Mouse (Mus musculus): ENCODE results near the gene Slc35b4. TPM values are rescaled to one million over a fixed set of nuclear protein-coding genes. Genes with fewer than 3 reads are reported as not detected.

Gene Slc35b4
- polyA plus RNA-seq, 1 experiment from 2014 or later = 48.3 TPM

- WGBS = 31% methylated on average over 2 of the region's 2 CpGs
- Histone ChIP-seq H3K4me3 (no peak overlapping the region), H3K9ac (no peak overlapping the region), H3K36me3 (no peaks in the 10 kb centered on the region), H3K27me3 (no peaks in the 10 kb centered on the region), H3K27ac (no peak overlapping the region), H3K9me3 (no peaks in the 10 kb centered on the region), H3K4me1 (no peaks in the 10 kb centered on the region), H3K4me2 (replicated peaks) (no peak overlapping the region)
- ATAC-seq (ENCODE audit: insufficient number of reproducible peaks, insufficient read depth, low FRiP score, low TSS enrichment) = no peak
These were observed 10.5 kb upstream of the Slc35b4 start for GRCm38 (mm10) chr6:34187273-34187863.

GRCm38 (mm10) chr6:34183326-34183725 is 6.4 kb upstream of the Slc35b4 start:
- Histone ChIP-seq H3K4me1 (no peaks in the 10 kb centered on the region), H3K27me3 (no peaks in the 10 kb centered on the region), H3K9ac (no peak overlapping the region), H3K27ac (no peak overlapping the region), H3K4me3 (no peak overlapping the region), H3K4me2 (replicated peaks) (no peak overlapping the region), H3K36me3 (no peaks in the 10 kb centered on the region), H3K9me3 (no peaks in the 10 kb centered on the region)
- no peak for ATAC-seq (ENCODE audit: insufficient number of reproducible peaks, insufficient read depth, low FRiP score, low TSS enrichment)
- WGBS = 85% methylated on average over 3 of the region's 3 CpGs

- H3K4me1 ChIP-seq = no peaks in the 10 kb centered on the region
- no peak overlapping the region for H3K4me3 ChIP-seq
- no peak overlapping the region for H3K27ac ChIP-seq
- H3K36me3 ChIP-seq = no peaks in the 10 kb centered on the region
- H3K4me2 ChIP-seq (replicated peaks) = no peak overlapping the region
- no peaks in the 10 kb centered on the region for H3K9me3 ChIP-seq
- ATAC-seq (ENCODE audit: insufficient number of reproducible peaks, insufficient read depth, low FRiP score, low TSS enrichment) = no peak
- H3K9ac ChIP-seq = no peak overlapping the region
- 83% methylated on average over 3 of the region's 3 CpGs for WGBS
- no peaks in the 10 kb centered on the region for H3K27me3 ChIP-seq
These were observed 5.0 kb upstream of the Slc35b4 start for GRCm38 (mm10) chr6:34181961-34182360.

GRCm38 (mm10) chr6:34179911-34180310 is 3.0 kb upstream of the Slc35b4 start:
- no peak for ATAC-seq (ENCODE audit: insufficient number of reproducible peaks, insufficient read depth, low FRiP score, low TSS enrichment)
- Histone ChIP-seq H3K4me2 (replicated peaks) (no peak overlapping the region), H3K27me3 (no peaks in the 10 kb centered on the region), H3K36me3 (no peaks in the 10 kb centered on the region), H3K9ac (no peak overlapping the region), H3K9me3 (no peaks in the 10 kb centered on the region), H3K27ac (no peak overlapping the region), H3K4me3 (no peak overlapping the region), H3K4me1 (peaks cover 9% of the 10 kb centered on the region)
- 81% methylated on average over 4 of the region's 4 CpGs for WGBS

- Histone ChIP-seq H3K4me1 (peaks cover 9% of the 10 kb centered on the region), H3K36me3 (no peaks in the 10 kb centered on the region), H3K27me3 (no peaks in the 10 kb centered on the region), H3K4me3 (no peak overlapping the region), H3K4me2 (replicated peaks) (no peak overlapping the region), H3K27ac (no peak overlapping the region), H3K9me3 (no peaks in the 10 kb centered on the region), H3K9ac (no peak overlapping the region)
- ATAC-seq (ENCODE audit: insufficient number of reproducible peaks, insufficient read depth, low FRiP score, low TSS enrichment) = no peak
- WGBS = 81% methylated on average over 3 of the region's 3 CpGs
These were observed 2.1 kb upstream of the Slc35b4 start for GRCm38 (mm10) chr6:34179007-34179406.

- H3K4me1 ChIP-seq = peaks cover 9% of the 10 kb centered on the region
- peak overlapping the region; percentile 83 for H3K27ac ChIP-seq
- WGBS = 4% methylated on average over 29 of the region's 29 CpGs
- H3K4me3 ChIP-seq = peak overlapping the region; percentile 74
- H3K9me3 ChIP-seq = no peaks in the 10 kb centered on the region
- peak overlapping the region; percentile 78 for H3K9ac ChIP-seq
- H3K27me3 ChIP-seq = no peaks in the 10 kb centered on the region
- H3K4me2 ChIP-seq (replicated peaks) = peak overlapping the region; percentile 72
- peak; percentile 86 for ATAC-seq (ENCODE audit: insufficient number of reproducible peaks, insufficient read depth, low FRiP score, low TSS enrichment)
- no peaks in the 10 kb centered on the region for H3K36me3 ChIP-seq
These were observed 624 bp downstream of the Slc35b4 start for GRCm38 (mm10) chr6:34176111-34176863.

GRCm38 (mm10) chr6:34174715-34175114 is 2.2 kb downstream of the Slc35b4 start:
- Histone ChIP-seq H3K27ac (no peak overlapping the region), H3K9me3 (no peaks in the 10 kb centered on the region), H3K4me2 (replicated peaks) (no peak overlapping the region), H3K27me3 (no peaks in the 10 kb centered on the region), H3K9ac (no peak overlapping the region), H3K4me3 (no peak overlapping the region), H3K4me1 (peaks cover 9% of the 10 kb centered on the region), H3K36me3 (peaks cover 6% of the 10 kb centered on the region; the same call in 1 of the 2 replicates)
- WGBS = 87% methylated on average over 8 of the region's 8 CpGs
- no peak for ATAC-seq (ENCODE audit: insufficient number of reproducible peaks, insufficient read depth, low FRiP score, low TSS enrichment)

GRCm38 (mm10) chr6:34173251-34173650 is 3.7 kb downstream of the Slc35b4 start:
- Histone ChIP-seq H3K27me3 (no peaks in the 10 kb centered on the region), H3K4me3 (no peak overlapping the region), H3K9me3 (no peaks in the 10 kb centered on the region), H3K36me3 (peaks cover 17% of the 10 kb centered on the region; the same call in 1 of the 2 replicates), H3K27ac (no peak overlapping the region; the same call in 1 of the 2 replicates), H3K9ac (no peak overlapping the region), H3K4me1 (peaks cover 9% of the 10 kb centered on the region), H3K4me2 (replicated peaks) (no peak overlapping the region)
- ATAC-seq (ENCODE audit: insufficient number of reproducible peaks, insufficient read depth, low FRiP score, low TSS enrichment) = no peak
- 82% methylated on average over 12 of the region's 12 CpGs for WGBS

- H3K9me3 ChIP-seq = no peaks in the 10 kb centered on the region
- 77% methylated on average over 12 of the region's 12 CpGs for WGBS
- peaks cover 9% of the 10 kb centered on the region for H3K4me1 ChIP-seq
- no peak overlapping the region for H3K4me3 ChIP-seq
- H3K27ac ChIP-seq = no peak overlapping the region
- H3K36me3 ChIP-seq = peaks cover 24% of the 10 kb centered on the region
- H3K27me3 ChIP-seq = no peaks in the 10 kb centered on the region
- ATAC-seq (ENCODE audit: insufficient number of reproducible peaks, insufficient read depth, low FRiP score, low TSS enrichment) = no peak
- no peak overlapping the region for H3K9ac ChIP-seq
- H3K4me2 ChIP-seq (replicated peaks) = no peak overlapping the region
These were observed 5.0 kb downstream of the Slc35b4 start for GRCm38 (mm10) chr6:34171748-34172457.

- no peak for ATAC-seq (ENCODE audit: insufficient number of reproducible peaks, insufficient read depth, low FRiP score, low TSS enrichment)
- peaks cover 5% of the 10 kb centered on the region for H3K4me1 ChIP-seq
- H3K9me3 ChIP-seq = no peaks in the 10 kb centered on the region
- no peak overlapping the region for H3K4me3 ChIP-seq
- H3K27ac ChIP-seq = no peak overlapping the region
- no peak overlapping the region for H3K9ac ChIP-seq
- H3K4me2 ChIP-seq (replicated peaks) = no peak overlapping the region
- H3K27me3 ChIP-seq = no peaks in the 10 kb centered on the region
- peaks cover 29% of the 10 kb centered on the region for H3K36me3 ChIP-seq
- WGBS = 78% methylated on average over 7 of the region's 7 CpGs
These were observed 5.9 kb downstream of the Slc35b4 start for GRCm38 (mm10) chr6:34170844-34171494.

GRCm38 (mm10) chr6:34168834-34169233 is 8.1 kb downstream of the Slc35b4 start:
- WGBS = 83% methylated on average over 3 of the region's 3 CpGs
- no peak overlapping the region for H3K4me3 ChIP-seq
- no peak overlapping the region for H3K27ac ChIP-seq
- H3K9ac ChIP-seq = no peak overlapping the region
- H3K4me1 ChIP-seq = no peaks in the 10 kb centered on the region
- H3K9me3 ChIP-seq = no peaks in the 10 kb centered on the region
- no peaks in the 10 kb centered on the region for H3K27me3 ChIP-seq
- no peak for ATAC-seq (ENCODE audit: insufficient number of reproducible peaks, insufficient read depth, low FRiP score, low TSS enrichment)
- H3K36me3 ChIP-seq = peaks cover 41% of the 10 kb centered on the region
- H3K4me2 ChIP-seq (replicated peaks) = no peak overlapping the region
